Mouse (Mus musculus) adrenal gland, postnatal 10 days (tissue): ENCODE results near the gene 2010111I01Rik. TPM values are rescaled to one million over a fixed set of nuclear protein-coding genes. Genes with fewer than 3 reads are reported as not detected.
A peak's percentile ranks its signal among the peaks of the same experiment; 100 is the strongest.

Source experiments
- DNase-seq: peaks from one replicate; pipeline ENCODE4 v3.0.0; 2021; ENCODE audit warnings: mixed read lengths
- total RNA-seq, 2 experiments: library from RNA; stranded (reverse); gene quantifications; 2 replicates each; pipeline ENCODE4 v1.2.3; 2021

The 2010111I01Rik gene
- total RNA-seq, 2 experiments from 2014 or later = 57.3 to 99.7 TPM

DNA sequence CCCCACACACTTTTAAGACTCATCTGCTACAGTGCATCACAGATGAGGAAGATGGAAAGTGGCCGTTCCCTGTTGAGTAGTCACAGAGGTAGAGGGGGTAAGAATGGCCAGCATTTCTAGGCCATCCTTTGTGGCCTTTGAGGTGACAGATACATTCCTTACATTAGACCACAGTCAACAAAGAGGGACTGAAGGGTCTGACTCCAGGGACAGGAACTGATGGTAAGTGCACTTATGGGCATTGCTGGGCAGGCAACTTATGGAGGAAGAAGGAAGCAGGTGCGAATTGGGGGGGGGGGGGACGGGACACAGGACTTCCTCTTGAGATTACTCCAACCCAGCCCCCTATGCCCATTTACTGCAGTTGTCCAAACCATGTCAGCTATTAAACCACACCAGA is 187.8 kb downstream of the 2010111I01Rik start:
- DNase-seq = no peak

DNA sequence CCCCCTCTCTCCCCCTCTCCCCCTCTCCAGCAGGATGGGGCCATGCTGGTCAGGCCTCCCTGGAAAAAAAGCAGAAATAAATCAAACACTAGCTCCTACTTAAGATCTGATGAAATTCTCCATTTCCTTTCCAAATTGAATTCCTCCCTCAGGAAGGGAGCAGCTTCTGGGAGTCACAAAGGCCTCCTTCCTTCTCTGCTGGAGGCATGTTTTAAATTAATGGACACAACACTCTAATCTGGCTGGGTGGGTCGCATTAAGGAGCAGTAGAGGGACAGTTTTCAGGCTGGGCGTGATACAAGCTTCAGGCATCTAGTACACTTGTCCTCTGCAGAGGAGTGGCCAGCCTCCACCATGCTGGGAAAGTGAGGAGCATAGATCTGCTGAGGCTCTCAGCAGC is 188.7 kb downstream of the 2010111I01Rik start:
- DNase-seq = no peak

DNA sequence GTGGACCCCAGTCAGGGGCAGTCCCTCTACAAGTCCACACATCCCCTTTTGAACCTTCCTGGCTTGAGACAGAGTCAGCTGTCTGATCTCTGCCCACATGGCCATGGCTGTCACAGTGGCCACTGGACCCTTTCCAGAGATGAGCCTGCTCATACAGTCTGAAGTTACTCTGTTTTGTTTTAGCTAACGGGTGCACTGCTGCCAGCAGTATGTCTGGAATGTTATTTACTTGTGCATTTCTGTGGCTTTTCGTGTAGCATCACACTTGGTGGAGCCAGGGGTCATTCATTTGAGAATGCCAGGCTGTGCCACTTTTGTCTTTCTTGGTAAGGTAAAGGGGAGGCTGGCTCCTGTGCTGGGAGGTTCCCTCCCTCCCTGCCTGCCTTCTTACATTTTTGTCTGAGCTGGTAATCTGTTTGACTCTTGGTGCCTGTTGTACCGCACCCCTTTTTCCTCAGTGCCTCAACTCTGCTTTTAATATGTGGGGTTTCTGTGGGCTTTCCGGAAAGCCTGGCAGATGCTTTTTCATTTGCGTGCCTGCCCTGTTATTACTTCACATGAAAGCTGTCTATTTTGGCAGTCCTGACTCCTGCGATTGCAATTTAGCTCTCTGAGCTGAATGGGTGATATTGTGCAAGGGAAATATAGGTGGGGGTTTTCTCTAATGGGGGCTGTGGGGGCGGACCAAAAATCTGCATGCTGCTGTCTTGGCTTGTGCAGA is 190.3 kb downstream of the 2010111I01Rik start:
- DNase-seq = no peak

DNA sequence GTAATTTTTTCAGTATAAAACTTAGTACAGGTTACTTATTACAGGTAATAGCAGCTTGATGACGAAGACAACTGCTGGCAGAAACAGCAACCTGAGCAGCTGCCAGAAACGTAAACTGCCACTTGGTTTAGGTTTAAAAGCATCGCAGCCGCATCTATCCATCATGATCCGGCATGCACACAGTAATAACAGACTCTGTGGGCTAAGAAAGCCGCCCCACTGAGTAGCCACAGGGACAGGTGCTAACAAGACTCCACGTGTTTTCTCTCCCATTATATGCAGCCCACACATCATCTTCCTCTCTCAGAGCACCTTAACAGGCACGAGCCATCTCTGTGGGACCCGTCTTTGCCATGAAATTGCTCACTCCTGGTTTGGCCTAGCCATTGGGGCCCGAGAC is 191.6 kb downstream of the 2010111I01Rik start:
- no peak for DNase-seq

DNA sequence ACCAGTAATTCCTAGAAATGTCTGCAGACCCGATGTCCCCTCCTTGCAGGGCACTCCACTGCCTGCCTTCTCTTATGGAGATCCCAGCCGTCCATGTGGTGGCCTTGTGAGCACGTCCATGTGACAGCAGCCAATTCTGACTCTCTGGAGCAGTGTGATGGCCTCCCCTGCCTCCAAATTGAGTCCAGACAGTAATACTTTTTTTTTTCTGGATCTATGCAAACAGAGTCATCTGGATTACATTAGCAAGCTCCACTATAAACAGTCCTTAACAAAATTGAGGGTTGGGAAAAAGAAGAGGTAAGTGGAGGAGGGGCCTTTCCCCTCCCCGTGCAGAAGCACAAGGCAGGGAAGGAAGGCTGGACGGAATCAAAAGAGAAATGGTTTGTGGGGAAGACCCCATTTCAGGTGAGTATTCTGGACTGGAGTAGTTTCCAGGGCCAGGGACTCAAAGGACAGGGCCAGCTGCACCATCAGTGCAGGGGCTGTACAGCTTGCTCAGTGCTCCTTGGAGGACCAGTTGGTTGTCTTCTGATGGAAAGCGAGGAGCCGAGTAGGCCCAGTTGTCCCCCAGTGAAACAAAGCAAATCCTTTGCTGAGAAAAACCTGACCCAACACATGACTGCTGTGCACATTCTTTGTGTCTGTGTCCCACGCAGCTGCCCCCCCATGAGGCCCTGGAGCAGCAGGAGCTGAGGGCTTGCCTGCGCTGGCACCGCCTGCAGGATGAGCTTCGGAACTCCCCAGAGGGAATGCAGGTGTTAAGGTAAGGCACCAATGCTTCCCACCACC is 205.8 kb downstream of the 2010111I01Rik start:
- DNase-seq = no peak

DNA sequence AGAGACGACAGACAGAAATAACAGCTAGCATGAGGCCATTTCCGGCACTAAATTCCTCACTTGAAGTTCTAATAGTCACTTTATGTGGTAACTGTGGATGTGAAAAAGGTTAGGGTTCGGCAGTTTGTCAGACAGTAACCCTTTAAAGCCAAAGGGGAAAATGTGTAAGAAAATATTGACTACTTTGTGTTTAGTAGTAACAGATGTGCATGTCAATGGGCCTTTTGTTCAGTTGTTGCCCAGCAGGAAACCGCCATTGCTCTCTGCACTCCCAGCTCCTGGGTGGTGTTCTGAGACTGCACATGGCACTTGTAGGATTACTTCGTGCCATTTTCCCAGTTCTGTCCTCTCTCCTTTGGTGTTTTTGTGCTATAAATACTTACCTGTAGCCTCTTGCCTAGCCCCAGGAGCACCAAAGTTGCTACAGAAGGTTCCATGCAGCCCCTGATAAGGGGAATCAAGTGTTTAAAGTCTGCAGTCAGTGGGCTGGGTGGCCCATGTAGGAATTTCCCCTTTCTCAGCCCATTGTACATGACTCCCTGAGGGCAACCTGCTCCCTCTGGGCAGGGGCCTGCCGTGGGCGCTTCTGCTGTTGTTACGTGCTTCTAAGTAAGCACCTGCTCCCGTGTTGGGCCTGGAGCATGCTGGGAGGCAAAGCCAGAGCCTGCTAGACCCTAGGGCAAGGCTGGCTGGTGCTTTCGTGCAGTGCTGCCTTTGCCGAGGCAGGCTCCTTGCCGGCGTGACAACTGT is 206.8 kb downstream of the 2010111I01Rik start:
- DNase-seq = no peak

DNA sequence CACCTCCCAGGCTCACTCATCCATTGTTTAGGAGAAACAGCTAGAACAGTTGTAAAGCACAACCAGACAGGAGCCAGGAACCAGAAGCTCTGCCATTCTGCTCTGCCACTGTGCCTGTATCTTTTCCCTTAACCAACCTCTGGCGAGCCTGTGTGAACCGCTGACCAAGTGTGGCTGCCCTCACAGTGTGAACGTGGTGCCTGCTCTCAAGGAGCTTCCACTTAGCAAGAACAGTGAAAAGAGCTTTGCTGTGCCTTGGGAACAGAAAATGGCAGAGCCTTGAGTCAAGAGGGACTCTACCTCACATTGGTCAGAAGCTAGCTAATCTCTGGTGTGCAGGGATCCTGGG is 207.4 kb downstream of the 2010111I01Rik start:
- DNase-seq = no peak

DNA sequence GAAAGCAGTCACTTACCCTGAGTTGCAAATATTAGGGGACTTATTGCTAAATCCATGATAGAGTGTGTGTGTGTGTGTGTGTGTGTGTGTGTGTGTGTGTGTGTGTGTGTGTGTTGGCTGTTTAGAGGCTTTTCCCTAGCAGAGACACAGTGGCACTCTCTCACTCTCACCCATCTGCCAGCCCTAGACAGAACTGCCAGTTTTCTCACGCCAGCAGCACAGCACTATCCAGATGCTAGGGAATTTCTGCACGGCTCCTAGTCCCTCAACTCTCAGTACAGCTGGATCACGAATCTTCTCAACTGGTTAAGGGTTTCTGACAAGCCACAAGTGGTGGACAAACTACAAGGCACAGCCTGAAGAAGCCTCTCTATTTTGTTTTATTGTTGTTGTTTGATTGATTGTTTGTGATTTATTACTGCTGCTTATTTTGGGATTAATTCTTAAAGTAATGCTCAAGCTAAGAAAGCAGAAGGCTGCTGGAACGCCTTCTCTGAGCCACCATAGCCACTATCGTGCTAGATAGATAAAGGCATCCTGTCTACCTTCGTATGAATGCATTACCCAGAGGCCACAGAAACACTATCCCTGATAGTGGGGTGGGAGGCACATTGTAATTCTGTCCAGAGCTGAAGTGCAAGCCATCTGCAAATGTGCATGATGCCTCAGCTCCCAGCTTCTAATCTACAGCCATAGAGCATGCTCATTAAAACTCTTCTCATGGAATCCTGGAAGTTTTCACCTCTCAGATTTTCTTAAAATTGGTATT is 209.7 kb downstream of the 2010111I01Rik start:
- DNase-seq = no peak

DNA sequence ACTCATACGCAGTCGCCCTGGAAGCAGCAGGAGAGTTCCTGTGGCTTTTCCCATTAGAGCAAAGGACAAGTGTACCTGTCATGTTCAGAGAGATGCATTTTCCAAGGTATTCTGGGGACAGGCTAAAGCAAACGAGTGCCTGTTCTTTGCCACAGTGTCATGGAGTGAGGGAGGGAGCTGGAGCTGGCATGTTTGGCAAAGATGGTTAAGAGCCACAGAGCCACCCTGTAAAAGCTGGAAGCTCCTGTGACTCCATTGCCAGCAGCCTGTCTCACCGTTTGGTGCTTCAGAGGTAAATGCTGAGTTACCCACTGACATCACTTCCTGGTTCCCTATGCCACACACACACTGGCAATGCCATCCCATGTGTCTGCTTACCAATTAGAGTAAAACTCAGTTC is 211.4 kb downstream of the 2010111I01Rik start:
- DNase-seq = no peak

DNA sequence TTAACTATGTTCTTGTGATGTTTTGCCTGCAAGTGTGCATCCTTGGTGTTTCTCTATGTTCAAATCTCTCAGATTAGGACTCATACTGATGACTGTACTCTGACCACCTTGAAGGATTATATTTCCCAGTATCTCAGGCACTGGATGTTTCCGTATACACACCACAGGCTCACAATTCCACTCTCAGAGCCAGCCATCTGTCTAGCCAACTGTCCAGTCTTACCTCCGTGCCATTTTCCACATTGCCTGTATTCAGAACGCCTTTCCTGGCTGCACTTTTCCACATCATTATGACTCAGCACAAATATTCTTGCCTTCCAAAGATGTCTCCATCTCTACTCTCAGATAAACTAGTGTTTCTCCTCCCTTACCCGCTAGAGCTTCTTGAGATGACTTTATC is 212.5 kb downstream of the 2010111I01Rik start:
- DNase-seq = no peak

DNA sequence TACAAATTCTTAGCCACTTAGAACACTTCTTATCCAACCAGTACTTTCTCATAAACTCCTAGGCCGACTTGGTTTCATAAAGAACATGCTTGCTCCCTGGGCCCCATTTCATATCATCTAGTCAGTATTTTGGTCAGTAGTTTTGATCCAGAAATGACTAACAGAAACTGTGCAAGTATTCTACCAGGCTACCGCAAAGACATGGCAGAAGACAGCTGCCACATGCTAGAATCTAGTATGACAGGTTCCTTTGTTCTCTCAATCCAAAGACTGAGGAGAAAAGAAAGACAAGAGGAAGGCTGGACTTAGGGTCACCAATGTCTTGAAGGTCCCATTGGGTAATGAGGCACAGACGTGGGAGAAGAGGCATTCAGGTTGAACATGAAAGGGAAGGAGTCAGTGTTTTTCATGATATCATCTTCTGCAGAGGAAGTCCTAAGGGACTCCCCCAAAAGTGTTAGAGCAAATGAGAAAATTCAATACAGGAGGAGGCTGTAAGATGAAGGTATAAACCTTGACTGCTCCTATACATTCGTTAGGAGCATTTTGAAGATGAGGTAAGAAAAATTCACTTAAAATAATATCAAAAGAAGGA is 216.0 kb downstream of the 2010111I01Rik start:
- no peak for DNase-seq

DNA sequence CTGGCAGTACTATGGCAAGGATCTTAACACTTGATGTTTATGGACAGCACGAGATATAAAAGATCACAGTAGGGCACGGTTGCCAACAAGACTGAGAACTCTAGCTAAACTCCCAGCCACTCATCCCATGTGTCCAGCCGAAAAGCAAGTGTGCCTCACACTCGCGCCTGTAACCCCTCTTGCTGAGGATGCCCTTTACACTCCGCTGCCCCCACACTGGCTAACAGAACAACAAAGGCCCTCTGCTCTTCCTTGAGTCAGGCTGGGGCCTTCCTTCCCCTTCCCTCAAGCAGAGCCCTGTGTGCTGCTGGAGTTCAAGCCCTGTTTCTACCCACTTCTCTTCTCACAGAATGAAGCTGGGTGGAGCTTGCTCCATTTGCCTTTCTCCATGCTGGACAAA is 220.3 kb downstream of the 2010111I01Rik start:
- no peak for DNase-seq

DNA sequence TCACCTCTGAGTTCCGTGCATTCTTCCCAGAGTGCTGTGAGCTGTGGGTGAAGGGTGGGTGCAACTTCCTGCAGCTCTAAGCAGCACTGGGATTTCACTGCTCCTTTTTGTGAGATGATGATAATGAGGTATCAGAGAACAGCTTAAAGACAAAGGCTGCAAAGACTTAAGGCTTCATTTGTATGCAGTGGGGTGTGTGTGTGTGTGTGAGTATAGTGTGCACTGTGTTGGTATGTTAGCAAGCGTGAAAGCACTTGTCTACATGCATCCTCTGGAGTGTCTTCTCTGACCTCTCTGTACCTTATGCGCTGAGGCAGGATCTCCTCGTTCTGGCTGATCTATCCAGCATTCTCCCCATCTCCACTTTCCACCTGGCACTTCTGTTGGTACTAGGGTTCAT is 221.5 kb downstream of the 2010111I01Rik start:
- no peak for DNase-seq

DNA sequence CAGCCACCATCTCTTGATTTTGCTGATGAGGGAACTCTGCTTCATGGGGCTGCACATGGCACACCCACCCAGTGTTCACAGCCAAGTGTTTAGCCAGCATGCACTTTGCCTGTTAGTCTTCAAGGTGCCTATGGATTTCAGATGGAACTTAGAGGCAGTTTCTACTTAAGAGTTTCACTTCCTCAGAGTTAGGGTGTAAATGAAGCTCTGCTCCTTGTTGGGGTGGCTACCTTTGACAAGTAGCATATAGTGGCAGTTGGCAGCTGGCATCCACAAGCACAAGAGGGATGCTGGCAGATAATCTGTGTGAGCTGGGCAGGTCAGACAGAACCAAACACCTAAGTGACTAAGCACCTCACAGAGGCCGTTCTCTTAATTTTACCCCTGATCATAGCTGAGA is 221.9 kb downstream of the 2010111I01Rik start:
- no peak for DNase-seq

DNA sequence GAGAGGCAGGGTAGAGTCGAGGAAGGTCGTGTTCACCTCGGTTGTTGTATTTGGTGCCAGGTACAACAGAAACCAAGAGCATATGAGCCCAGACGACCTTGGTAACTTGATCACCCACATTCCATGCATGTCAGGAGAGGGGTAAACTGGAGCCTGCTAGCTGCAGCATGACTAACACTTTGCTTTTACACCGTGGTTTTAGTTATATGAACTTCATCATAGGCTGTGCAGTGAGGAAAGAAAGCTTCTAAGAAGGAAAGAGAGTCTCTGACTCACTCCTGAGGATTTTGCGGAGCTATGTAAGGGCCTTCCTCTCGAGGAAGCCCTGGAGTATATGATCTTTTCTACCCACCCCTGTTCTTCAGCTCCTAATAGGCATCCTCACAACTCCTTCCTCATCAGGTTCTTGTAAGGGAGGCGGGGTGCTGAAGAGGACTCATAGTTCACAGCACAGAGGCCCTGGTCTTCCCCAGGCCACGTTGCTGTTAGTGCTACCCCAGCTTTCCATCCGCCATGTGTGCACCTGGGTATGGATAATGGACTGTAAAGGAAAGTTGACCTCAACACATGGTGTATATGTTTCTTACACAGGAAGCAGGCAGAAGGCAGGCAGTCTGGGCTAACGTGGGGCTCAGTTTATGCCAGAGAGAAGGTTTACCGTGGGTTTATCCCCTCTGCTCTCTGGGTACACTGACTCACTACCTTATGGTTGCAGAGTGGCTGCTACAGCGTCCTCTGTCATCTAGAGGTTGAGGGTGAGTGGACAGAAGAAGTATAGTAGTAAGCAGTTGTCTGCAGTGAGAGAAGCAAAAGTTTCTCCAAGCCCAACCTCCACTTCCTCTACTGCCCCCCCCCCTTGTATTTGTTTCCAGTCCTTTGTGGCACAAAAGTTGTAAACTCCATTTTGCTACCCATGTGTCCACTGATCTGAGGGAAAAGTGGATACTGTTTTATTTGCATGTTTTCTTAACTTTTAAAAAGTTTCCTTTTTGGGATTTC is 222.8 kb downstream of the 2010111I01Rik start:
- no peak for DNase-seq

DNA sequence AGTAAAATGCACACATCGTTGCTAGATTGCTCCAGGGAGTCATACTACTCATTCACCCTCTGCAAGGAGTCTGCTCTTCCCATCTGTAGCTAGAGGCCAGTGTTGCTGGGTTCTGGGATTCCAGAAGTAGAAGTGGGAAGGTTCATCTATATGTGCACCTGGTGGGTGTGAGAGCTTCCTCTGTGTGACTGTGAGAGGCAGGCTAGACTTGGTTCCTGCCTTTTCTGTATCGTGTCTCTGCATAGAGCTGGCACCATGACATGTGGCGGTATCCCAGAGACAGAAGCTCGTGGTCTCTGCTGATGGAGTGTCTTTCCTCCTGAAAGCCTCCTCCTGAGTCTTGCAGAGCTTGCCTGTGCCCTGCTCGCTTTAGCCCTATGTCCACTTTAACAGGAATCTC is 223.6 kb downstream of the 2010111I01Rik start:
- DNase-seq = no peak

DNA sequence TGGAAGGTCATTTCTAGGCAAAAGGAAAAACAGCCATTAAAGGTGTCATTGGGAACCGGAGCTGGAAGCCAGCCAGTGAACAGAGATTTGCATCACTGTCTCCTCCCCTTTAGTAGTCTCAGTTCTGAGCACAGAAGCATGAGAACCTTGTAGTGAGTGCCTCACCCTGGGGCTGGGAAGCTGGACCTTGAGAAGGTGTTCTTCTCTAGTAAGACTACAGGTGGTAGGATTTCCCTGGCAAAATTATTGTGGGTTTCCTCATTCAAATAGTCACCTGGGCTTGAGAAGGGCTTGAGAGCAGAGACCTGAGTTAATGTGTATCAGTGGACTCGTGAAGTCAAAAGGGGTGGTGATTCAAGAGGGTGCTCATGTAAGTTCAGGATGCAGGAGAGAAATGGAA is 224.1 kb downstream of the 2010111I01Rik start:
- peak; percentile 24 for DNase-seq

DNA sequence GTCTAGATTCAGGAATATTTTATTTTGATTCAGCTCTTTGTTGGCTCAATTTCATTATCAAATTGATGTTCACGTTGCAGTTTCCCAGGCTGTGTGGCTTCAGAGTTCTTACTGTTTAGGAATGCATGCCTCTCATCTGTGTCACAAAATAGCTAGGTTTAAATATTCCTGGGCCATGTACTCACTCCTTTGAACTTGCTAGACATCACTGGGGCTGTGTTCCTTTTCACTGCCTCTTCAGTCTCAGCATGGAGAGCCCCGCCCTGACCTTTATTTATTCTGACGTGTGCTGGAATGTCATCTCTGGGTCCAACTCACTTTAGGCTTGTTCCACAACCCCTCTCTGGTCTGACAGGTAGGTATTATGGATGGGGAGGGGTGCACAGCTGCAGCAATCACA is 228.7 kb downstream of the 2010111I01Rik start:
- no peak for DNase-seq

DNA sequence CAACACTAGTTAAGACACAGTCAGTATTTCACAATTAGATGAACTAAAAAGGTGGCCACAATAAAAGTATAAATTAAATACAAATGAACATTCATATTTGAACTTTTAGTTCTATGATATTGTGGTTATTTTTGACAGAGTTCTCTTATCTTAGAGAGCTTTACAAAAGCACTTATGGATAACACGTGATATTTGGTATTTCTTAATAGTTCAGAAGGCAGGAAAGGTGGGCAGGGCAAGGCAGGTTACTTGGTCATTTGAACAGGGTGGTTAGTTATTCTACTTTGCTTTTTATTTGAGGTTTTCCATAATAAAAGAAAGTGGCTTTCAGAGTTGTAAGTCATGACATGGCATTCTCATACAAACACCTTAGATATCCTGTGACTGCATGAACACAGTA is 233.3 kb downstream of the 2010111I01Rik start:
- no peak for DNase-seq

DNA sequence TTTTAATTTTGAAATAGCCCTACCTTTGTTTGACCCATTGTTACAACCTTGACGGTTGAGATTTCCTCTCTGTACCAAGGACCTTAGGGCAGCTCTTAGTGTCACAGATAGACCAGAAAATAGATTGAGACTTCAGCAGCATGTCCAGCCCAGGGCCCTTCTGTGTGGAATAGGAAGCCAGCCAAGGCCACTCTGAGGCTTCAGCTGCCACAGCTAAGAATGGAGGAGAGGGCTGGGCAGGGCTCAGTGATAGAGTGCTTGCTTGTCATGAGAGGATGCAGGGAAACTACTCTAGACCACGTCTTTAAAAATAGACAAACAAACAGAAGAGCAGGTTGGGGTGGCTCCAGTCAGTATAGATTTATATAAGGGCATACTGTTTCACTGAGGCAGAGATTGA is 234.9 kb downstream of the 2010111I01Rik start:
- DNase-seq = peak; percentile 15
